Mouse (Mus musculus): ENCODE data around the gene Cd244a. TPM values are rescaled to one million over a fixed set of nuclear protein-coding genes. Genes with fewer than 3 reads are reported as not detected.

The Cd244a gene
- polyA plus RNA-seq, 1 experiment = 2.0 TPM

DNA sequence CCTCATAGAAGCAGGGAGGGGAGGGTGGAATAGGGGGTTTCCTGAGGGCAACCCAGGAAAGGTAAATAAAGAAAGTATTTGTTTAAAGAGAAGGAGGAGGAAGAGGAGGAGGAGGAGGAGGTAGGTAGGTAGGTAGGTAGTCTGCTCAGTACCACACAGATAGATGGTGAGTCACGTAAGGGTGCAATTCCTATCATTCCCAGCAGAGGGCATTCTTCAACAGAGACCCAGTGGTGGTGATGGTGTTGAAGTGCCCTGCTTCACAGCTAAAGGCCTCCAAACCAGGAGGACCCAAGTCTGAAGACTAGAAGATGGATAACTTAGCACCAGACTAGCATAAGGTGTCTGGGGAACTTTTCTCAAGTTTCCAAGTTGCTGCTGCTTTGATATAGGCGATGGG, 51.0 kb downstream of the Cd244a start:
- H3K4me1 ChIP-seq (ENCODE audit: control insufficient read depth, insufficient read depth, insufficient read length, low read length) = no peaks in the 10 kb centered on the region
- H3K27ac ChIP-seq (ENCODE audit: insufficient read depth, low read depth, low read length) = no peak overlapping the region
- WGBS = 81% methylated on average over 2 of the region's 2 CpGs
- no peaks in the 10 kb centered on the region for H3K36me3 ChIP-seq (ENCODE audit: control insufficient read depth, insufficient read depth, low read length)
- no peak overlapping the region for H3K4me3 ChIP-seq (ENCODE audit: low read depth, low read length)
- H3K27me3 ChIP-seq (ENCODE audit: control insufficient read depth, insufficient read depth, low read length) = no peaks in the 10 kb centered on the region
- TF ChIP-seq CTCF (IDR thresholded peaks at IDR 0.05; ENCODE audit: extremely low read depth, insufficient read length, insufficient replicate concordance, low read depth, low read length) = peak; percentile 15; the same call in 1 of the 2 replicates
- TF ChIP-seq POLR2A (IDR thresholded peaks at IDR 0.05; ENCODE audit: low read depth, low read length) = no peak

DNA sequence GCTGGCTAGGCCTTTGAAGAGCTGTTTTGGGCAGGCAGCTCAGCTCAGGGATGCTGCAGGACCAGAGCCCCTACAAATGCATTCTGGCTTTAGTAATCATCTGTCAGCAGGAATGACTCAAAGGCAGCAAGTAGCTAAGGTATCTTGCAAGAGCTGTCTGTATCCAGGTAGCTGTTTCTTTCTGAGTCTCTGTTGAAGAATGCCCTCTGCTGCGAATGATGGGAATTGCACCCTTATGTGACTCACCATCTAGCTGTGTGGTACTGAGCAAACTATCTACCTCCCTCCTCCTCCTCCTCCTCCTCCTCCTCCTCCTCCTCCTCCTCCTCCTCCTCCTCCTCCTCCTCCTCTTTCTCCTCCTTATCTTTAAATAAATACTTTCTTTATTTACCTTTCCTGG, 51.8 kb downstream of the Cd244a start:
- TF ChIP-seq POLR2A (IDR thresholded peaks at IDR 0.05; ENCODE audit: low read depth, low read length) = no peak
- no peak for TF ChIP-seq CTCF (IDR thresholded peaks at IDR 0.05; ENCODE audit: extremely low read depth, insufficient read length, insufficient replicate concordance, low read depth, low read length)
- Histone ChIP-seq H3K4me3 (ENCODE audit: low read depth, low read length) (no peak overlapping the region), H3K27ac (ENCODE audit: insufficient read depth, low read depth, low read length) (no peak overlapping the region), H3K27me3 (ENCODE audit: control insufficient read depth, insufficient read depth, low read length) (no peaks in the 10 kb centered on the region), H3K36me3 (ENCODE audit: control insufficient read depth, insufficient read depth, low read length) (no peaks in the 10 kb centered on the region), H3K4me1 (ENCODE audit: control insufficient read depth, insufficient read depth, insufficient read length, low read length) (no peaks in the 10 kb centered on the region)
- 42% methylated on average over 1 of the region's 1 CpGs for WGBS

DNA sequence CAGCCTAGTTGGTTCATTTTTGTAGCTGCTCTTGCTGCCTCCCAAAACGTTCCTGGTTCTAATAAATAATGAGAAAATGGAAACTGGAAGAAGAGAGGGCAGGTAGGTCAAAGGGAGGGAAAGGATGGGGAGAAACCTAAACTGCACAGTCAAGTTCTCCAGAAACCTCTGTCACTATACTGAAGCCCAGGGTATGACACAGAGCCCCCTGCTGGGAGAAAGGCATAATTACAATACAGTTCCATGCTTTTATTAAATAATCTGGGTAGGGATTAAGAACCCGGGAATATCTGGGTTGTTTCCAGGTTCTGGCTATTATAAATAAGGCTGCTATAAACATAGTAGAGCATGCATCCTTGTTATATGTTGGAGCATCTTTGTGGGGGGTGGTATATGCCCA, 55.0 kb downstream of the Cd244a start:
- H3K27ac ChIP-seq (ENCODE audit: insufficient read depth, low read depth, low read length) = no peak overlapping the region
- no peak overlapping the region for H3K4me3 ChIP-seq (ENCODE audit: low read depth, low read length)
- TF ChIP-seq POLR2A (IDR thresholded peaks at IDR 0.05; ENCODE audit: low read depth, low read length) (no peak), CTCF (IDR thresholded peaks at IDR 0.05; ENCODE audit: extremely low read depth, insufficient read length, insufficient replicate concordance, low read depth, low read length) (no peak)
- H3K27me3 ChIP-seq (ENCODE audit: control insufficient read depth, insufficient read depth, low read length) = no peaks in the 10 kb centered on the region
- no peaks in the 10 kb centered on the region for H3K36me3 ChIP-seq (ENCODE audit: control insufficient read depth, insufficient read depth, low read length)
- no peaks in the 10 kb centered on the region; the same call in 1 of the 2 replicates for H3K4me1 ChIP-seq (ENCODE audit: control insufficient read depth, insufficient read depth, insufficient read length, low read length)
- 8% methylated on average over 2 of the region's 2 CpGs for WGBS

DNA sequence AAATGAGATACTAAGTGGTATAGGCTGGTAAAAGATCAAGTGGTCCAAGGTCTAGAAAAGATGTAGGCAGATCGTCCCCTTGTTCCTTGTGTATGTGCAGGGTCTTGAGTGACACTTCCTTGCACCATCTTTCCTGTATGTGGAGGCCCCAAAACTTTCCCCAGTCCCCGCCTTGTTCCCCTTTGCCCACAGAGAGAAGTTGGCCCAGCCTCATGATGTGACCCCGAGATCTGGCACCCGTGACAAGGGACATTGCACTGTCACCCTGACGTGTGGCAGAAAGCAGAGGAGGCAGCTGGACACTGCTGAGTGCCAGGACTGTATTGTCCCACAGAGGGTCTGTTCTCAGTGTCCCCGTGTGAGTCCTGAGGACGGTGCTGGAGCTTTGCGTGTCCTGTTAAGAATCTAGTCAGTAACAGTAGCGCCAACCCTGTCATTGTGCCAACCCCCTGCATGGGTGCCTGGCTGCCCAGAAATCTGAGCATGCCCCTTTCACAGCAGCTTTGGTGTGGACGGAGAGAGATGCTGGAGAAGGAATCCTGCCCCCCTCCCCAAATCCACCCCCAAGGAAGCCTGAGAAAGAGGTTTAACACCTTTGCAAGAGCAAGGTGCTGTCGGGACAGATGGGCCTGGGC, 58.0 kb downstream of the Cd244a start:
- no peak overlapping the region for H3K27ac ChIP-seq (ENCODE audit: insufficient read depth, low read depth, low read length)
- H3K27me3 ChIP-seq (ENCODE audit: control insufficient read depth, insufficient read depth, low read length) = peaks cover 2% of the 10 kb centered on the region; the same call in 1 of the 2 replicates
- H3K4me1 ChIP-seq (ENCODE audit: control insufficient read depth, insufficient read depth, insufficient read length, low read length) = peaks cover 2% of the 10 kb centered on the region; the same call in 1 of the 2 replicates
- 79% methylated on average over 11 of the region's 11 CpGs for WGBS
- no peaks in the 10 kb centered on the region for H3K36me3 ChIP-seq (ENCODE audit: control insufficient read depth, insufficient read depth, low read length)
- H3K4me3 ChIP-seq (ENCODE audit: low read depth, low read length) = no peak overlapping the region
- no peak for TF ChIP-seq POLR2A (IDR thresholded peaks at IDR 0.05; ENCODE audit: low read depth, low read length)
- no peak for TF ChIP-seq CTCF (IDR thresholded peaks at IDR 0.05; ENCODE audit: extremely low read depth, insufficient read length, insufficient replicate concordance, low read depth, low read length)

DNA sequence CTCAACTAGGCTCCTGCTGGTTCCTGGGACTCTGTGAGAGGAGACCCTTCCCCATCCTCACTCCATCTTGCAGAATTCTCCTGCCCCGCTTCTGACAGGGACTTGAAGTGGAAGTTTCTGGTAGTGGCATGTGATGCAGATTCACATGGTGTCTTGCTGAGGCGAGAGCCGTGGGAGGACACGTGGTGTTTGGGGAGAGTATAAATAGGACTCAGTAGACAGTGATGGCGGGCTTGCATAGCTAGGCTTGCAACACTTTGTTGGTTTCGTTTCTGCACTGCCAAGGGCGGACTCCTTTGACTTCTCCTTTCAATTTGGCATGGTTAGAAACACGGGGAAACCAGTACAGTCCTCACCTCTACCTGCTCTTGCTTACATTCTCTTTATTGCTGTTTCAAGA, 60.0 kb downstream of the Cd244a start:
- H3K27ac ChIP-seq (ENCODE audit: insufficient read depth, low read depth, low read length) = no peak overlapping the region
- WGBS = 69% methylated on average over 8 of the region's 8 CpGs
- H3K27me3 ChIP-seq (ENCODE audit: control insufficient read depth, insufficient read depth, low read length) = peaks cover 2% of the 10 kb centered on the region; the same call in 1 of the 2 replicates
- H3K4me1 ChIP-seq (ENCODE audit: control insufficient read depth, insufficient read depth, insufficient read length, low read length) = peaks cover 2% of the 10 kb centered on the region; the same call in 1 of the 2 replicates
- no peaks in the 10 kb centered on the region for H3K36me3 ChIP-seq (ENCODE audit: control insufficient read depth, insufficient read depth, low read length)
- TF ChIP-seq POLR2A (IDR thresholded peaks at IDR 0.05; ENCODE audit: low read depth, low read length) (no peak), CTCF (IDR thresholded peaks at IDR 0.05; ENCODE audit: extremely low read depth, insufficient read length, insufficient replicate concordance, low read depth, low read length) (no peak)
- no peak overlapping the region for H3K4me3 ChIP-seq (ENCODE audit: low read depth, low read length)

DNA sequence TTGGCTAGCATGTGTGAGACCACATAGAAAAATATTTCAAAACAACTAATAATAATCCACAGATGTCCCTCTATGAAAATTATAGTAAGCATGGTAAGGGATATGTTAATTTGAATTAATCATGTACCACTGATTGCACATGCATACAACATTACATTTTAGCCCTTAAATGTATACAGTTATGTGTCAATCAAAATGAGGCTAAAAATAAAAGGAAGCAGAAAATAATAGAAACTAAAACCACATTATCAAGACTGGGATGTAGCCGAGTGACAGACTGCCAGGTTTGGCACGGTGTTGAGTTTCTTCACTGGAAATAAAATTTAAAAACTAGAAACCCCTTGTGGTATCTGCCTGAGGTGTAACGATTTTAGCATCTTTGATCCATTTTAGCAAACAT, 60.7 kb downstream of the Cd244a start:
- TF ChIP-seq CTCF (IDR thresholded peaks at IDR 0.05; ENCODE audit: extremely low read depth, insufficient read length, insufficient replicate concordance, low read depth, low read length) (no peak), POLR2A (IDR thresholded peaks at IDR 0.05; ENCODE audit: low read depth, low read length) (no peak)
- no peak overlapping the region for H3K27ac ChIP-seq (ENCODE audit: insufficient read depth, low read depth, low read length)
- peaks cover 2% of the 10 kb centered on the region; the same call in 1 of the 2 replicates for H3K27me3 ChIP-seq (ENCODE audit: control insufficient read depth, insufficient read depth, low read length)
- H3K36me3 ChIP-seq (ENCODE audit: control insufficient read depth, insufficient read depth, low read length) = no peaks in the 10 kb centered on the region
- peaks cover 2% of the 10 kb centered on the region; the same call in 1 of the 2 replicates for H3K4me1 ChIP-seq (ENCODE audit: control insufficient read depth, insufficient read depth, insufficient read length, low read length)
- H3K4me3 ChIP-seq (ENCODE audit: low read depth, low read length) = no peak overlapping the region
- 79% methylated on average over 3 of the region's 3 CpGs for WGBS

DNA sequence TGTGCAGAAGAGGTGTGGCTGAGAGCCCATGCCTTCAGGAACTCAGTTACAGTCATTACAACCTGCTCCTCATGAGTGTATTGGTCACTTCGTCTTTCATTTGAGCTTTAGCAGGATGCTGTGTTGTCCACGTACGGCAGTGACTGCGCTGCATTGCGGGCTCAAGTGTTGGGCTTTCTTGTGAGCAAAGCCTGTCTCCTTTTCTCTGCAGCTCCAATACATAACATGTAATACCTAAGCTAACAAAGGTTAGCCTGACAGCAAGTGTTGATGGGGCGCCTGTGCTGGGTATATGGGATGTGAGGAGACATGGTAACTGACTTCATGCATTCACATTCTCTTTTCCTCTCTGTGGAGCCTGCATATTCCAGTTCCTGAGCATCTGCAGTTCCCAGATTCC, 61.1 kb downstream of the Cd244a start:
- Histone ChIP-seq H3K36me3 (ENCODE audit: control insufficient read depth, insufficient read depth, low read length) (no peaks in the 10 kb centered on the region), H3K4me1 (ENCODE audit: control insufficient read depth, insufficient read depth, insufficient read length, low read length) (peaks cover 2% of the 10 kb centered on the region; the same call in 1 of the 2 replicates), H3K27ac (ENCODE audit: insufficient read depth, low read depth, low read length) (no peak overlapping the region), H3K27me3 (ENCODE audit: control insufficient read depth, insufficient read depth, low read length) (peaks cover 2% of the 10 kb centered on the region; the same call in 1 of the 2 replicates), H3K4me3 (ENCODE audit: low read depth, low read length) (no peak overlapping the region)
- TF ChIP-seq POLR2A (IDR thresholded peaks at IDR 0.05; ENCODE audit: low read depth, low read length) = no peak
- TF ChIP-seq CTCF (IDR thresholded peaks at IDR 0.05; ENCODE audit: extremely low read depth, insufficient read length, insufficient replicate concordance, low read depth, low read length) = no peak
- WGBS = 84% methylated on average over 6 of the region's 6 CpGs
